Mouse (Mus musculus) fat pad, adult 2 months (tissue): Measurements from ENCODE around the gene Phactr1.

ENCODE experiments used
- DNase-seq: peaks from one replicate; pipeline ENCODE4 v3.0.0-alpha.2; 2011; ENCODE audit warnings: low read depth, low spot score; ENCODE audit errors: extremely low read depth

Phactr1 gene

GRCm38 (mm10) chr13:42968537-42968936, 288.1 kb downstream of the Phactr1 start:
- DNase-seq = no peak

DNA sequence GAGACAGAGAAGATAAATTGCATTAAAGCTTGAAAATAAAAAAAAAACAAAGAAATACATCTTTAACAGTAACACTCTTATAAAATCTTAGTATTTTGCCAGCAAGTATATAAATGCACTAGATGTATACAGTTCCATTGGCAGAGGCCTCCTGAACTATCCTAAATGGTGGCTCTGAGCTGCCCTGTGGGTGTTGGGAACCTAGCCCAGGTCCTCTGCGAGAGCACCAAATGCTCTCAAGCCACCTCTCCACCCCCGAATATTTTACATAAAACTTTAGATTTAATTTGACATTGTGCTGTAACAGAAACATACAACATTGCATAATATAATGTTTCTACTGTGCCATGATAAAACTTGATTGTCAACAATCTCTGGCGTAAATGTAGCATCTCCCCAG, 293.1 kb downstream of the Phactr1 start:
- DNase-seq = no peak

- DNase-seq = no peak
Observed at GRCm38 (mm10) chr13:42973961-42974360, 293.5 kb downstream of the Phactr1 start.

GRCm38 (mm10) chr13:42974506-42974905, 294.1 kb downstream of the Phactr1 start:
- no peak for DNase-seq

GRCm38 (mm10) chr13:42976144-42976543, 295.7 kb downstream of the Phactr1 start:
- no peak for DNase-seq

DNA sequence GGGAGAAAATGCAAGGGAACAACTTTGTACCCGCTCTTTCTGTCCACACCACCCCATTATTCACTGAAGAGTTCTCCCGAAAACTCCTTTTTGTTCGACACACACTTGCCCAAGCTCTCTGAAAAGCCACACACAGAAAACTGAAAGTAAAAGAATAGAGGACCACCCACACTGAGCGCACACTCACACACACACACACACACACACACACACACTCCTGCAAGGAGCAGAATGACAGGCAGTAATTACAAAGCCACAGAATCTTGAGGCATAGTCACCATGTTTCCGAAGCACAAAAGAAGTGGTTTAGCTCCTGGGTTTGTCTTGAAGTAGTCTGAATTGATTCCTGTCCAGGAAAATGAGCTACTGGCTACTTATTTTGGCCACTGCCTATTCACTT, 296.5 kb downstream of the Phactr1 start:
- no peak for DNase-seq

GRCm38 (mm10) chr13:42980581-42980980, 300.2 kb downstream of the Phactr1 start:
- DNase-seq = no peak

DNA sequence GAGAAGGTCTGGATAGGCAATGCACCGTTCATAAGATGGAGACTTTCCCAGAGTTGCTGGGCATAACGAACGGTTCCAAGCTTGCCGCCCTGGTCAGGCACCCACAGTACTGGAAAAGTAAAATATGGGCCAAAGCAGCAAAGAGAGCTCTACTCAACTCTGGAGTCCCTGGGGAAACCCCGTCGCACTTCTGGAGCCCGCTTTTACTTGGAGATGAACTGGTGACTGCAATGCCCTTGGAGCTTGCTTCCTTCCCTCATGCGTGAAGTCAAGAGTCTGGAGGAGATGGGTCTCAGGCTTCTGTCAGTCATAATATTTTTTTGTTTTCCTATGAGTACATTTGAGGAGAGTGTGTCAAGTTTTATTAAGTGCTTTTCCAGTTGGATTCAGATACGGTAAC, 302.2 kb downstream of the Phactr1 start:
- DNase-seq = no peak

DNA sequence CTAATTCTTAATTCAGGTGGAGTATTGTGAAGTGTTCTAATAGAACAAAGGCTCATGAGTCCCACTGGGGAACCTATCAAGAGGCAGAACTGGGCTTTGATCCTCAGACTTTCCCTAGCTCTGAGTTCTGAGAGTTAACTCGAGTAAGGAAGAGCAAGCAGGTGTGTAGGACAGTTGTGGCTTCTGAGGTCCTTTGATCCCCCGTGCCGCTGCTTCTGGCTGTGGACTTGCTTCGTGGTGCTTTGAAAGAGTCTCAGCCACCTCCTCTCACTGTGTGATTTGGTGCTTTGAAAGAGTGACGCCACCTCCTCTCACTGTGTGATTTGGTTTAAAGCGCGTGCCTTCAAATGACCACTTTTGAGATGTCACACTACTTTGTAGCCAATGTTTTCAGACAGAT, 305.4 kb downstream of the Phactr1 start:
- DNase-seq = no peak

GRCm38 (mm10) chr13:42987931-42988579, 307.6 kb downstream of the Phactr1 start:
- DNase-seq = no peak

DNA sequence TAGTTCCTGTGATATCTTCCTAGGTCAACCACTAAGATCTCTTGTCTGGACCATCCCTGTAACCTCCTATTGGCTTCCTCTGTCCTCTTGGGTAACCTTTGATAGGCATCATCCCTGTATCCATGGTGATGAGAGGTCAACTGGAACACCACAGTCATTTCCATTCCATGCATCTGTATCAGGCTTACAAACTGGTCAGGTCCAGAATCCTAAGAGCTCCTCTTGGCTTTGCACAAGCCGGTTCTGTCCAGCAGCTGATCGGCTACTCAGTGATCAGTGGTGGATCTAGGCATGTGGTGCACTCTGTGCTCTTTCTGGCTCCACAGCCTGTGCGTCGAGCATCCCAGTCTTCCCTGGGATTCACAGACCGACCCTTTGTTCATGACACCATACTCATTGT, 309.1 kb downstream of the Phactr1 start:
- DNase-seq = no peak

GRCm38 (mm10) chr13:42990051-42990450, 309.6 kb downstream of the Phactr1 start:
- DNase-seq = no peak

DNA sequence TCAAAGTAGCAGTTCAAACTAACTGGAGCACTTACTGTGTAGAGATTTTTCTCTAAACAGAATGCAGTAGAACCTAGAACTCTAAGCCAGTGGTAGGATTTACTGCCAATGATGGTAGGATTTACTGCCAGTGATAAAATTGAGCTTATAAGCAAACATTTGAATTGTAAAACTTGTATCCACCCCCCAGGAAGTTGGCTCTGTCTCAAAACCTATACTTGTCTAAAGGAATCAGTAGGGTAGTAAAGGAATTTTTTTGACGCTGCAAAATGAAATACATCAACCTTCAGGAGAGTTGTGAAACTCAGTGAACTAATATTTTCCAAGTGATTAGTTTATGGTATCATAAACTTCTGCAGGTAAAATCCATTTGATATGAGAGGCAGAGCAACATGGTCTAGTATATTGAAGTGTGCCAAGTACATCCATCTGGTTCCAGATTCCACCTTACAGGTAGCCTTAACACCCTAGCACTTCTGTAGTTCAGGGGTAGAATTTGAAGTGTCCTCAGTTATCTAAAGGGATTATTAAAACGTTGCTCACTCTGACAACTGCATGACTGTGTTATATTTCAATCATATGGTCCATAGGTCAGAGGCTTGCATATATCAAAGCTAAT, 310.2 kb downstream of the Phactr1 start:
- no peak for DNase-seq

GRCm38 (mm10) chr13:42991164-42991563, 310.7 kb downstream of the Phactr1 start:
- no peak for DNase-seq

- no peak for DNase-seq
Observed at GRCm38 (mm10) chr13:42992306-42992705, 311.9 kb downstream of the Phactr1 start.

DNA sequence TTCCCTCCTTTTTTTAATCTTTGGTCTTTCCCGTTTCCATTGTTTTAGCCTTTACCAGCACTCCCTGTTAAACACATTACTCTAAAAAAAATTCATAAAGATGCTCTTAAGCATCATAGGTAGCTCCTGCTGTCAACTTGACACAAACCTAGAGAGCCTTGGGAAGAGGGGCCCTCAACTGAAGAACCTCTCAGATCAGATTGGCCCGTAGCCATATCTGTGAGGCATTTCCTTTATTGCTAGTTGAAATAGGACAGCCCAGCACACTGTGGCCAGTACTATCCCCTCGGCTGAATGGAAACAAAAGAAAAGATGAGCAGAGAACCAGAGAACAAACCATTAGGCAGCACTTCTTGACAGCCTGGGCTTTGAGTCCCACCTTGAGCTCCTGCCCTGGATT, 313.9 kb downstream of the Phactr1 start:
- DNase-seq = no peak

DNA sequence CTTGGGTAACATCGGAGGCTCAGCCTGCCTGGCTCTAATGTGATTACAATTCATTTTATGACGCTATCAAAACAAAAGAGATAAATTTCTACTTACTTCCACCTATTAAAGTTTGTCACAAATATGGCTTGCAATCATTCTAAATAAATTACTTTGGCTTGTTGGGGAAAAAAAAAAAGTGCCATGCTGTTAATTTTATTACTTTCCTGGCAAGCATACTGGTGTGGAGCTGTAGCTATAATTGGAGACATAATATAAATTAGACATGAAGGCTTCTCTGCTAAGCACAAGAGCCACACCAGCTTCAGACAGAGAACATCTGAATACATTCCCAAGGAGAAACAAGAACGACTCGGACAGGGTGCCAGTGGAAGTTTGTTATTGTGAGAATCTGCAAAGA, 315.8 kb downstream of the Phactr1 start:
- no peak for DNase-seq

GRCm38 (mm10) chr13:42999287-42999686, 318.9 kb downstream of the Phactr1 start:
- no peak for DNase-seq

GRCm38 (mm10) chr13:43005131-43005579, 324.7 kb downstream of the Phactr1 start:
- DNase-seq = no peak

DNA sequence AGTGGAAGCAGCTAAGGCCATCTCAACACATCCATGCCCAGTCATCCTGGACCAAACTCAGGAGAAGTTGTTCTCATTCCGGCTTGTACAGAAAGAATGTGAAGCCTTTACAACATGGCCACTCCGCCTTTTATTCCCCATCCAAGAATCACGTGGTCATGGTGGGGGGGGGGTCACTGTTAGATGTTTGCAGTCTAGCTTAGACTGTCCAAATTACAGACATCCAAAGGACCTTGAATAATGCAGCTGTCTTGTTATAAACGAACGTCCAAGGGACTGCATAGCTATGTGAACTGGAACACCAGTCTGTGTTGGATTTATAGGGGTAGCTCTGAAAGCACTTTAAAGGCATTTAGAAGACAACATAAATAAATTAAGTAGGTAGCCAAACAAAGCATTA, 328.0 kb downstream of the Phactr1 start:
- no peak for DNase-seq

DNA sequence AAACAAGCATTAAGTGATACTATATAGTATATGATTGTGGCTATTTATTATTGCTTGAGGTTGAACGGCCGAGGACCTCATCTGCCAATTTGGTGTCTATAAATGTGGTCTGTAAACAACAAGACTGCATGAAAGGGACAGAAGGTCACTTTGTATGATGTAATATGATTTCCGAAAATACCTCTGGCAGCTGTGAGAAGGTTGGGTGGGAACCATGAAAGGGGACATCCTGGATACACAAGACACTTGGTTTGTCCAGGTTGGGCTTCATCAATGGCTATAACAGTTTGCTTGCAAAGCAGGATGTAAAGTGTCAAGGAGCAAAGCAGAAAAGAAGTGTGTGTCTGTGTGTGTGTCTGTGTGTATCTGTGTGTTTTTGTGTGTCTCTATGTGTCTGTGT, 329.2 kb downstream of the Phactr1 start:
- no peak for DNase-seq

DNA sequence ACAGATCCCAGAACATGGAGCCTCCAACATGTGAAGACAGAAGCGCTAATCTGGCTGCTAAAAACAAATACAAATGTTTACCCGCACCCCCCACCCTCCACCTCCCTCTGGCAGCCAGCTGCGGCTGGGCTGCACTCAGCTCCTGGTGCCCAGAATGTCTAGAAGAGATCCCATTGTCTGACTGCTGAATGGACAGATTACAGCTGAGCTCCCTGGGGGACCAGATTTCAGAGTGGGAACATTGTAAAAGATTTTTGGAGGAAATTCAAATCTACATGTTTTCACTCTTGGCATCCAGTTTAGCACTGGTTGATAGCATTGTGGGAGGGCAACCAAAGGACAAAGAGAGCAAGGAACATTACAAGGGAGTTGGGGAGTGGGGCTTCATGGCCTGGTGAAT, 331.1 kb downstream of the Phactr1 start:
- no peak for DNase-seq

DNA sequence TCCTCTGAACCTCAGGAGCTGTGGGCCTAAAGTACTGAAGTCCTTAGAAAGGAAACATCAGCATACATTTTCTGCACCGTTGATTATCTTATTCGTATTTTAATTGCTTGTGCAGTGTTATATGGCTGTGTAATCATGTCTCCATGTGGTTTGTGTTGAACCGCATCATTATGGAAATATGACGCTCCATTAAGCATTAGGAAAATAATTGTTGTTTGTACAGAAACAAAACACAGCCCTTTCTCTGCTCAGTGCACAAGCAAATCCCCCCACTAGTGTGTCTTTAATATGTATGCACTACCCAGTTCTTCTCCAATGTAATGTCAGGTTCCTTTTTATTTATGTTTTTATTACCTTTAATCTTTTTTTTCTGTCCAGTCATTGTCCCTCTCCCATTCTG, 333.6 kb downstream of the Phactr1 start:
- DNase-seq = no peak
